Mouse (Mus musculus) cerebellum, postnatal 36 days (tissue): ENCODE measurements around the gene Vmn1r16.
"Not testable (repeated sequence)": the region's sequence is repeated elsewhere in the genome, so short reads cannot be mapped to it uniquely, and the experiment has no call there.

Experiments
- DNase-seq, 2 experiments: peaks; one replicate each; pipeline ENCODE4 v3.0.0; 2021 to 2022; ENCODE audit warnings: mixed read lengths in 2 of 2

Gene Vmn1r16

GRCm38 (mm10) chr6:57329394-57329793, at the start of gene Vmn1r16:
TSS of gene Vmn1r16 (minus strand) at chr6:57329494.
- DNase-seq = no peak

DNA sequence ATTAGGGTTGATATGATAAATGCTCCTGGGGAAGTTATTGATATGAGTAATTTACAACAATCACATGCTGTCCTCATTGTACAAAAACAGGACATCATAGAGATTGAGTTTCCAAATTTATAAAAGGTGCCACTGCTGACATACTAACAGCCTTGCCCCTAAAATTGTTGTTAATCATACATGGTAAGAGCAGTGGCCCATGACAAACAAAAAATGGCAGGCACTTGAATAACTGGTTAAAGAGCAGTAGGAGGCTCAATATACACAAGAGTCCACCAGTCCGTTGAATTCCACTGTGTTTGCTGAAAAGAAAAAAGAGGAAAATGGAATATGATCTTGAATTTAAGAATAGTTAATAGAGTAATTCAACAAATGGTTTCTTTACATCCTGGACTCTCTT, 38.2 kb upstream of the Vmn1r16 start:
- DNase-seq = no peak

DNA sequence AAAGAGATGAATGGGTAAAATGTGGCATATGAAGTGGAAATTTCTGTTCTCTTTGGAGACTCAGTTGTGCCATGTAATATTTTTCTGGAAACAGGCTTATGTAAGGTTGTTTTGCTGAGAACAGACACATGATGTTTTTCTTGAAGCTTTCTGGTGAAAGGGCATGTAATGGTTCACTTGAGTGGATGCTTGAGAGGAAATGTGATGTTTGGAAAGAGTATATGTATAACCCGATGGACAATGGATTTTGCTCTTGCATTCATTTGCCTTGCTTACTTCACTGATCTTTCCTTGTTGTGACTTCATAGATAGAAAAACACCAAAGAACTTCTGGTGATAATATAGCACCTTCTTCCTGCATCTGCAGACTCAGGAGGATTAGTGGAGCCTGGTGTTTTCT, 36.6 kb upstream of the Vmn1r16 start:
- DNase-seq = not testable (repeated sequence)

GRCm38 (mm10) chr6:57363627-57364026, 34.3 kb upstream of the Vmn1r16 start, which contains the start of gene Vmn1r17:
TSS of gene Vmn1r17 (minus strand) at chr6:57363727.
- DNase-seq = no peak

- DNase-seq = no peak
These were observed 27.6 kb upstream of the Vmn1r16 start for GRCm38 (mm10) chr6:57356864-57357263.

GRCm38 (mm10) chr6:57326176-57326575, 3.1 kb downstream of the Vmn1r16 start:
- no peak for DNase-seq

GRCm38 (mm10) chr6:57278952-57279351, 50.3 kb downstream of the Vmn1r16 start:
- no peak for DNase-seq

DNA sequence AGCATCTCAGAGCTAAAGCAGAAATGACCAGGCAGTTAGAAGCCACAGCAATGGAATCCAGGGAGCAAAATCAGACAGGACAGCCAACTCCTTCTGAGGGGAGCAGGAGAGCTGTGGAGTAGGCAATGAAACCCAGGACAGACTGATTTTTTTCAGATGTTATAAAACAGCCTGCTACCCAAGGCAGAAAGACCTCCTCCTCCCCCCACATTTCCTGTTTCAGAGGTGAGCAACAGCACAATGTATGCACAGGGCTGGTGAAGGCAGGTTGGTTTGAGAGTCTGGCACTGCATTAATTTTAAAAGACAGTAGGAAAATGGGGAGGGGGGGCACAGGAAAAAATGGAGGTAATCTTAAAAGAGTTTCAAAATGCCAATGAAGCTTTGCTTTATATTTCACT, 56.8 kb downstream of the Vmn1r16 start:
- DNase-seq = no peak

- no peak for DNase-seq
These were observed 57.4 kb downstream of the Vmn1r16 start for GRCm38 (mm10) chr6:57271881-57272280.
